ENCODE assay signal across 8 mouse cellular contexts in the genomic region with DNA sequence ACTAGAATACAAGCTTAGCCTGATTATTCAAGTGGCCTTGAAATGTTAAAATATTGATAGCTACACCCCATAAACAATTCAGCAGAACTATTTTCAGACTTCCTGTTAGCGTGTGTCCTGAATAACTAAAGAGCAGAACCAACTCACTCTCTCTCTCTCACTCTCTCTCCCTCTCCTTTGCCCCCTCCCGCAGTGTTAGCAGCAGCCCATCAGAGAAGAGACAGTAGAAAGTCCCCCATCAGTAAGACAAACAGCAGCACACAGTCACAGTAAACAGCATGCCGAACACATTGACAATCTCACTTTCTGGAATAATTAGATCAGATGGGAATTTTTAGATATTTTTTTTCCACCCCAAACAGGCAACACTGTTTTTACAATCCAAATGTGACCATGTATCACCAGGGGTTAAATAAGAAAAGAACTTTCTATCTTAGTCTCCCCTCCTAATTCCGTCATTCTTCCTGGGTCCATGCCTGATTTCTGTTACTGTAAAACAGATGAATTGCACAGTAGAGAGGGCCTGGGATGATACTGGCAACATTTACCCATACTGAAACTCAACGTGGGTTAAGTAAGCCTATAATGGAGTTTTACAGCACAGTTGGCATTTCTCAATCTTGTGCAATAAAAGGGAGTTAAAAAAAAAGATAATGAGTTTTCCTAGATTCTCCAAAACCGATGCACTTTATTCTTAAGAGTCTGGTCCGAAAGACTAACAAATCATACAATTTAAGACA. TPM values are rescaled to one million over a fixed set of nuclear protein-coding genes. Genes with fewer than 3 reads are reported as not detected.
DNase-seq lines count a peak whose midpoint lies in the region; ATAC-seq and TF ChIP-seq lines count a peak whose summit lies in the region.

No protein-coding gene starts in this region.

- H3K4me3 ChIP-seq in heart, embryonic 15.5 days: peak overlapping the region; percentile 92
- H3K4me3 ChIP-seq in liver, postnatal 0 days (ENCODE audit: low read depth, low read length): peak overlapping the region; percentile 70

- no peaks in the 10 kb centered on the region for H3K27me3 ChIP-seq in heart, embryonic 15.5 days
- no peaks in the 10 kb centered on the region for H3K27me3 ChIP-seq in liver, postnatal 0 days (ENCODE audit: insufficient read depth, low read length)

- TF ChIP-seq CTCF in liver, postnatal 0 days (IDR thresholded peaks at IDR 0.05; ENCODE audit: low read depth): no peak

- ATAC-seq in activated CD4-positive, CD25-positive, alpha-beta regulatory T cell, adult 4 months: peak; percentile 15
- no peak for ATAC-seq in heart, embryonic 15.5 days (replicated peaks; ENCODE audit: insufficient number of reproducible peaks, insufficient read depth, low FRiP score, low read depth)
- no peak for ATAC-seq in liver, postnatal 0 days

- TF ChIP-seq EP300 in liver, postnatal 0 days (IDR thresholded peaks at IDR 0.05; ENCODE audit: low read depth): no peak

- H3K9ac ChIP-seq in heart, embryonic 15.5 days: peak overlapping the region; percentile 78; the same call in 1 of the 2 replicates
- H3K9ac ChIP-seq in liver, postnatal 0 days (replicated peaks): peak overlapping the region; percentile 36

- no peaks in the 10 kb centered on the region for H3K9me3 ChIP-seq in heart, embryonic 15.5 days (replicated peaks)
- H3K9me3 ChIP-seq in liver, postnatal 0 days (ENCODE audit: low read length): no peaks in the 10 kb centered on the region

- H3K4me2 ChIP-seq in heart, embryonic 15.5 days: peak overlapping the region; percentile 96
- peak overlapping the region; percentile 89 for H3K4me2 ChIP-seq in liver, postnatal 0 days (ENCODE audit: low read depth, low read length)

- peaks cover 10% of the 10 kb centered on the region for H3K4me1 ChIP-seq in heart, embryonic 15.5 days (replicated peaks)
- H3K4me1 ChIP-seq in liver, postnatal 0 days (ENCODE audit: insufficient read depth): peaks cover 21% of the 10 kb centered on the region

- peak; percentile 52 for DNase-seq in kidney, adult 9 months
- no peak for DNase-seq in kidney, adult 8-10 months
- no peak for DNase-seq in liver, postnatal 0 days
- DNase-seq in thymus, postnatal 4 days: peak; percentile 36
- no peak for DNase-seq in frontal cortex, postnatal 25 days (ENCODE audit: low spot score in 2 of 2)
- DNase-seq in cerebellum, adult 9-11 months: no peak

- H3K27ac ChIP-seq in heart, embryonic 15.5 days: peak overlapping the region; percentile 15; the same call in 1 of the 2 replicates
- peak overlapping the region; percentile 25 for H3K27ac ChIP-seq in liver, postnatal 0 days (ENCODE audit: low read depth)

- 0 out of 2 replicates have a peak, but pooled peaks cover 5% of the 10 kb centered on the region for H3K36me3 ChIP-seq in heart, embryonic 15.5 days
- H3K36me3 ChIP-seq in liver, postnatal 0 days (replicated peaks; ENCODE audit: insufficient read depth, low read length): peaks cover 3% of the 10 kb centered on the region; the same call in 1 of the 2 replicates

- 23% methylated on average over 7 of the region's 7 CpGs for WGBS in heart, embryonic 15.5 days
- WGBS in liver, postnatal 0 days (ENCODE audit: insufficient replicate concordance): 21% methylated on average over 7 of the region's 7 CpGs

RNA-seq across cellular contexts. Expression of a gene that starts 2.0 kb away (rescaled TPM):
- 10 to 100 TPM; 12.4 to 19.9 TPM for polyA plus RNA-seq in activated CD4-positive, CD25-positive, alpha-beta regulatory T cell, adult 4 months (2017; shearing (Covaris generic))
- polyA plus RNA-seq in heart, embryonic 15.5 days (2015; fragmentation: Nextera tagmentation; extraction: Ambion mirVana): 13.8 and 17.5 TPM in 2 replicates
- polyA plus RNA-seq in liver, postnatal 0 days (2015; fragmentation: Nextera tagmentation; extraction: Ambion mirVana): 13.8 and 17.4 TPM in 2 replicates

Comparison
In these comparisons a context has a peak if more than half of its experiments do, and no peak if none do; other contexts are left out.
1. DNase-seq: peak in kidney, adult 9 months (single experiment) and thymus, postnatal 4 days (single experiment); none in kidney, adult 8-10 months (0 of 2), liver, postnatal 0 days (single experiment), frontal cortex, postnatal 25 days (0 of 2) and cerebellum, adult 9-11 months (single experiment).